Mouse (Mus musculus) C2C12 (cell line): ENCODE results near the gene Hacd2. TPM values are rescaled to one million over a fixed set of nuclear protein-coding genes. Genes with fewer than 3 reads are reported as not detected.

Source experiments
- H3K27me3 ChIP-seq: one replicate; pipeline ENCODE4 v1.6.1; 2011; ENCODE audit not compliant: control insufficient read depth, insufficient read depth, insufficient read length
- H3K36me3 ChIP-seq: one replicate; pipeline ENCODE4 v1.6.1; 2011; ENCODE audit not compliant: control insufficient read depth, insufficient read depth
- H3K4me3 ChIP-seq: one replicate; pipeline ENCODE4 v1.5.1; 2011; ENCODE audit warnings: mild to moderate bottlenecking, control low read depth; ENCODE audit not compliant: poor library complexity, insufficient read depth, severe bottlenecking
- H3K79me2 ChIP-seq: one replicate; pipeline ENCODE4 v1.6.1; 2011; ENCODE audit not compliant: control insufficient read depth, insufficient read depth
- H3K79me3 ChIP-seq: one replicate; pipeline ENCODE4 v1.6.1; 2011; ENCODE audit warnings: low read depth, control low read depth
- H3ac ChIP-seq: one replicate; pipeline ENCODE3; 2011; ENCODE audit warnings: low read depth; ENCODE audit not compliant: control insufficient read depth, insufficient read length
- CEBPB ChIP-seq: IDR thresholded peaks from one replicate; pipeline ENCODE4 v1.6.1; 2011; ENCODE audit warnings: low read depth, mild to moderate bottlenecking, control low read depth, moderate library complexity
- CTCF ChIP-seq: IDR thresholded peaks from one replicate; pipeline ENCODE4 v1.5.1; 2011; ENCODE audit not compliant: control insufficient read depth, insufficient read depth, insufficient read length
- FOSL1 ChIP-seq: IDR thresholded peaks from one replicate; pipeline ENCODE4 v1.8.0; 2011; ENCODE audit warnings: mild to moderate bottlenecking, low read length; ENCODE audit not compliant: poor library complexity, insufficient read depth, severe bottlenecking
- MAX ChIP-seq: IDR thresholded peaks from one replicate; pipeline ENCODE4 v1.6.1; 2011; ENCODE audit warnings: mild to moderate bottlenecking, control low read depth
- MYOD1 ChIP-seq: IDR thresholded peaks from one replicate; pipeline ENCODE4 v1.6.1; 2011; ENCODE audit warnings: low read depth; ENCODE audit not compliant: control insufficient read depth, insufficient read length
- MYOG ChIP-seq: IDR thresholded peaks from one replicate; pipeline ENCODE4 v1.6.1; 2011; ENCODE audit not compliant: control insufficient read depth, insufficient read length; ENCODE audit errors: extremely low read depth
- USF1 ChIP-seq: IDR thresholded peaks from one replicate; pipeline ENCODE4 v1.6.1; 2011; ENCODE audit warnings: low read depth, mild to moderate bottlenecking, control low read depth, moderate library complexity
- long read RNA-seq, 2 experiments: library from polyadenylated mRNA; unstranded; transcript quantifications; one replicate each; pipeline ENCODE4 v2.0.0; 2019 to 2020
- polyA plus RNA-seq: library from polyadenylated mRNA; unstranded; fragments of >200 nt; fragmentation: generic; extraction: Trizol; gene quantifications from one replicate; pipeline ENCODE4 v1.2.1, GENCODE M21; 2012; ENCODE audit warnings: missing spikeins

The Hacd2 gene
- 35.9 TPM for polyA plus RNA-seq
- long read RNA-seq, experiment 1, partial matches to known transcripts = 2 of 4 reads
- long read RNA-seq, experiment 1, other reads (novel, unspliced or antisense) = 2 of 4 reads
- long read RNA-seq, experiment 2, partial matches to known transcripts = 0 of 1 reads
- long read RNA-seq, experiment 2, other reads (novel, unspliced or antisense) = 1 of 1 reads

- no peak for TF ChIP-seq MAX
- TF ChIP-seq CEBPB = no peak
- no peak for TF ChIP-seq USF1
- no peak for TF ChIP-seq MYOD1
- no peak for TF ChIP-seq CTCF
- no peak for TF ChIP-seq MYOG
- no peak for TF ChIP-seq FOSL1
- peaks cover 3% of the 10 kb centered on the region for H3K79me3 ChIP-seq
These were observed at the start of gene Hacd2 for GRCm38 (mm10) chr16:35022242-35023137. TSS of gene Hacd2 (plus strand) at chr16:35022428.

DNA sequence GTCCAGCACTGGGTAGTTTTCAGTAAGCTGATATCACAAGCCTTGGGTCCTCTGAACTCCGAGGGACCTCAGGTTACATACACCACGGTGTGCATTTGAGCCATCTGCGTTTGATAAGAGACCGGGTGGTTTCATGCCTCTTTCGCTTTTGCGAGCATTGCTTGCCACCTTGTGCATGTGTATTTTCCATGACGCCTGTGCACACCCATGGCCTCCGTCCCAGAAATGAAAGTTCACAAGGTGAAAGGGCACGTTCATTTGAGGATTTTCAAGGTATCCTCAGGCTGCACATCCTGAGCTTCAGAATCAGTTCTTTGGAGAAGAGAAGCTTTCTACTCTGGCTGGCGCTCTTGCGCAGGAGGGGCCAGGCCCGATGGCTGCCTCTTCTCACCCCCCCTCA lies 49.8 kb upstream of the Hacd2 start:
- no peaks in the 10 kb centered on the region for H3K79me2 ChIP-seq
- no peak overlapping the region for H3K4me3 ChIP-seq
- no peak for TF ChIP-seq MYOD1
- peaks cover 26% of the 10 kb centered on the region for H3K27me3 ChIP-seq
- H3K36me3 ChIP-seq = no peaks in the 10 kb centered on the region
- no peaks in the 10 kb centered on the region for H3K79me3 ChIP-seq
- no peak overlapping the region for H3ac ChIP-seq

More at GRCm38 (mm10) chr16:35022242-35023137, at the start of gene Hacd2:
- H3K36me3 ChIP-seq = no peaks in the 10 kb centered on the region
- H3K79me2 ChIP-seq = peaks cover 10% of the 10 kb centered on the region
- H3ac ChIP-seq = peak within 1 kb of the TSS; percentile 81
- peak within 1 kb of the TSS; percentile 50 for H3K4me3 ChIP-seq
- H3K27me3 ChIP-seq = no peaks in the 10 kb centered on the region

GRCm38 (mm10) chr16:34975544-34975943 lies 46.7 kb upstream of the Hacd2 start:
- H3ac ChIP-seq = no peak overlapping the region
- H3K79me2 ChIP-seq = no peaks in the 10 kb centered on the region
- H3K36me3 ChIP-seq = no peaks in the 10 kb centered on the region
- no peak for TF ChIP-seq MYOD1
- TF ChIP-seq USF1 = no peak
- no peak for TF ChIP-seq MAX
- TF ChIP-seq CEBPB = no peak
- TF ChIP-seq MYOG = no peak
- TF ChIP-seq FOSL1 = no peak
- no peak for TF ChIP-seq CTCF
- H3K4me3 ChIP-seq = no peak overlapping the region
- H3K27me3 ChIP-seq = peaks cover 42% of the 10 kb centered on the region
- no peaks in the 10 kb centered on the region for H3K79me3 ChIP-seq

- Histone ChIP-seq H3K79me2 (no peaks in the 10 kb centered on the region), H3K79me3 (no peaks in the 10 kb centered on the region), H3K4me3 (no peak overlapping the region)
These were observed 45.6 kb upstream of the Hacd2 start for GRCm38 (mm10) chr16:34976630-34977029.

DNA sequence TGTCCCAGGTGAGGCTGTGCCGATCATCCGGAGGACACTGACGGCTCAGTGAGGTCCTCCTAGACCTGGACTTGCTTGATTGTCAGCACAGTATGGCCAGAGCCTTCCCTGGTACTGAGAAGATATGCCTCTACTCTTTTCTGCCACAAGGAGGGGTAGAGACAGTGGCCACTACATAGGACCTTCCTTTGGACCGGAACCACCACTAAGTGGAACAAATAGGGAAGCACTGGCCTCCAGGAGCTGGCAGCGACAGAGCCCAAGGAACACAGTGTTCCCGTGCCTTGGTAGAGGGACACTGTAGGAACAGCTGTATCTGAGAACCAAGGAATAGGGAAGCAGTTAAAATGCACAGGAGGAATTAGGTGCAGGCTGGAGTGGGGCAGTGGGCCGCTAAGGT lies 44.2 kb upstream of the Hacd2 start:
- no peaks in the 10 kb centered on the region for H3K79me3 ChIP-seq
- H3K79me2 ChIP-seq = no peaks in the 10 kb centered on the region
- H3K36me3 ChIP-seq = no peaks in the 10 kb centered on the region
- TF ChIP-seq FOSL1 = no peak
- TF ChIP-seq MAX = no peak
- no peak for TF ChIP-seq CTCF
- H3K27me3 ChIP-seq = peaks cover 47% of the 10 kb centered on the region
- H3ac ChIP-seq = no peak overlapping the region
- H3K4me3 ChIP-seq = no peak overlapping the region

More at GRCm38 (mm10) chr16:34976630-34977029, 45.6 kb upstream of the Hacd2 start:
- Histone ChIP-seq H3K27me3 (peaks cover 49% of the 10 kb centered on the region), H3ac (no peak overlapping the region), H3K36me3 (no peaks in the 10 kb centered on the region)
- TF ChIP-seq MYOG (no peak), CTCF (peak; percentile 54), USF1 (no peak)

GRCm38 (mm10) chr16:34981009-34981408 lies 41.2 kb upstream of the Hacd2 start:
- Histone ChIP-seq H3K27me3 (peaks cover 46% of the 10 kb centered on the region), H3K36me3 (no peaks in the 10 kb centered on the region)
- TF ChIP-seq MYOG = no peak
- no peak for TF ChIP-seq FOSL1
- TF ChIP-seq MAX = no peak
- no peak for TF ChIP-seq USF1
- TF ChIP-seq MYOD1 = no peak
- TF ChIP-seq CEBPB = no peak
- no peak for TF ChIP-seq CTCF

More at GRCm38 (mm10) chr16:34981009-34981408, 41.2 kb upstream of the Hacd2 start:
- no peak overlapping the region for H3K4me3 ChIP-seq
- no peaks in the 10 kb centered on the region for H3K79me3 ChIP-seq
- H3K79me2 ChIP-seq = no peaks in the 10 kb centered on the region
- H3ac ChIP-seq = no peak overlapping the region
